Mouse (Mus musculus) megakaryocyte, embryonic 14.5 days (primary cell): ENCODE results near the gene Rin2. TPM values are rescaled to one million over a fixed set of nuclear protein-coding genes. Genes with fewer than 3 reads are reported as not detected.
A peak's percentile ranks its signal among the peaks of the same experiment; 100 is the strongest.

Experiments
- H3K27me3 ChIP-seq: replicated peaks from 2 replicates; pipeline ENCODE3; 2012; ENCODE audit warnings: inconsistent platforms
- H3K36me3 ChIP-seq: replicated peaks from 2 replicates; pipeline ENCODE3; 2012; ENCODE audit warnings: low read length, inconsistent platforms, mixed read lengths
- H3K4me1 ChIP-seq: 2 replicates; pipeline ENCODE4 v1.6.1; 2012; ENCODE audit warnings: inconsistent platforms
- H3K4me3 ChIP-seq: replicated peaks from 2 replicates; pipeline ENCODE3; 2012; ENCODE audit warnings: moderate library complexity, mild to moderate bottlenecking, inconsistent platforms
- H3K9me3 ChIP-seq: 2 replicates; pipeline ENCODE4 v1.6.1; 2012; ENCODE audit warnings: inconsistent platforms
- FLI1 ChIP-seq: IDR thresholded peaks from 2 replicates; pipeline ENCODE4 v1.6.1; 2012; ENCODE audit warnings: low read length, inconsistent platforms, mixed read lengths
- GATA1 ChIP-seq: IDR thresholded peaks from 3 replicates; pipeline ENCODE4 v1.6.1; 2012; ENCODE audit warnings: mixed read lengths, low read length, inconsistent platforms, borderline replicate concordance
- polyA plus RNA-seq: library from polyadenylated mRNA; stranded (reverse); fragments of >175 nt; gene quantifications from 2 replicates; pipeline ENCODE4 v1.2.3, GENCODE M21; 2012; ENCODE audit warnings: low replicate concordance; ENCODE audit not compliant: insufficient read depth

Rin2 gene
- polyA plus RNA-seq, 1 experiment = 1.1 TPM

- Histone ChIP-seq H3K4me3 (no peak overlapping the region), H3K4me1 (peaks cover 48% of the 10 kb centered on the region), H3K27me3 (peaks cover 18% of the 10 kb centered on the region), H3K36me3 (no peaks in the 10 kb centered on the region), H3K9me3 (no peaks in the 10 kb centered on the region)
- TF ChIP-seq GATA1 (no peak), FLI1 (no peak)
These were observed 109.9 kb downstream of the Rin2 start for GRCm38 (mm10) chr2:145784964-145785363.

GRCm38 (mm10) chr2:145785758-145786617 is 111.0 kb downstream of the Rin2 start:
- Histone ChIP-seq H3K36me3 (no peaks in the 10 kb centered on the region), H3K4me3 (peak overlapping the region; percentile 90), H3K9me3 (no peaks in the 10 kb centered on the region), H3K27me3 (peaks cover 14% of the 10 kb centered on the region), H3K4me1 (peaks cover 58% of the 10 kb centered on the region)
- TF ChIP-seq GATA1 (no peak), FLI1 (no peak)

DNA sequence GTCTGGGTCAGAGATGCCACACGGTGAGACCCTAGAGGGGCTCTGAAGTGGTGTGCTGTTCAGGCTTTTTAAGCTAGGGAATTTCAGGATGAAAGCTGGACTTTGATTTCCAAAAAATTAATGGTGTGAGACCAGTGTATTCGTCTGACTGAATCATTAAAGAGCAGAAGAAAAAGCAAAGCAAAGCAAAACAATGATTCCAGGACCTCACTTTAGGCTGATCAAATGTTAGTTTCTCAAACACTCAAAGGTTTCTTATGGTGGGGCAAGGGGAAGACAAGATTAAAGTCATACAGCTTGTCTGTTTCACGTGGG is 111.6 kb downstream of the Rin2 start:
- H3K4me3 ChIP-seq = peak overlapping the region; percentile 90

DNA sequence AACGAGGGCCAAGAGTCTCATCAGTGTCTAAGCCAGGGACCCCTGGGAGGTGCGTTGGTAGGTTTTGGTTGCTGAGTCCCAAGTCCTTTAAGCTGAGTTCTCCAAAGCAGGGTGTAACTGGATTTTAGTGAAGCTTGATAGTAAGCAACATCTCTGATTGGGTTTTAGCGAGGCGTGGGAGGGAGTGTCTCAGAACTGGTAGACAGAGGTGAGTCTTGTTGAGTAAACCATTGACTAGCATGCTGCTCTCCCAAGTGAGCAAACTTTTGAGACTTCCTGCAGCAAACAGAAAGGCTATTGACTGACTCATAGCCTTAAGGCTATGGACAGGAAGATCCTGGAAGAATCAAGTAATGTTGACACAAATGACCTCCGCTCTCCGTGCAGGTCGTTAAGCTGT is 112.5 kb downstream of the Rin2 start:
- Histone ChIP-seq H3K27me3 (peaks cover 11% of the 10 kb centered on the region), H3K4me1 (peaks cover 60% of the 10 kb centered on the region), H3K4me3 (no peak overlapping the region), H3K9me3 (no peaks in the 10 kb centered on the region), H3K36me3 (peaks cover 3% of the 10 kb centered on the region)
- TF ChIP-seq GATA1 = no peak
- no peak for TF ChIP-seq FLI1

More for the DNA sequence above, 111.6 kb downstream of the Rin2 start:
- peaks cover 2% of the 10 kb centered on the region for H3K36me3 ChIP-seq
- TF ChIP-seq GATA1 (no peak), FLI1 (no peak)
- H3K4me1 ChIP-seq = peaks cover 60% of the 10 kb centered on the region
- H3K27me3 ChIP-seq = peaks cover 11% of the 10 kb centered on the region
- H3K9me3 ChIP-seq = no peaks in the 10 kb centered on the region

- TF ChIP-seq FLI1 (no peak), GATA1 (no peak)
These were observed 113.7 kb downstream of the Rin2 start for GRCm38 (mm10) chr2:145788562-145789346.

DNA sequence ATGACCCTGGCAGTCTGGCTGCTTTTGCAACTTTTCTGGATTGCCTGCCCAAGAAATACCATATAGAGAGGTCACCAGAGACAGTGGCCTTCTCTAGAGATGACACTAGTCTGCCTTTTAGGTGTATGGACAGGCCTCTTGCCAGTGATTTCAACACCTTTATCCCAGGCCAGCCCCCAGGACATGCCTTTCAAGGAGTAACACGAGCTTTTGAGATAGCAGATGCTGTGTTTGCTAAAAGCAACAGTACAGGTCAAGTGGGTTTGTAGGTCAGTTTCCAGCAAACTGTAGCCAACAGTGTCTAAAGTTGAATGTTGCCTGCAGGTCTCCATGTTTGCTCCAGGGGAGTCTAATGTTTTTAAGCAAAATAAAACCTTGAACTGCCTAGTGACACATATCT is 118.7 kb downstream of the Rin2 start:
- TF ChIP-seq FLI1 (no peak), GATA1 (no peak)
- no peaks in the 10 kb centered on the region for H3K27me3 ChIP-seq
- peaks cover 41% of the 10 kb centered on the region for H3K4me1 ChIP-seq
- H3K9me3 ChIP-seq = no peaks in the 10 kb centered on the region
- H3K4me3 ChIP-seq = no peak overlapping the region
- H3K36me3 ChIP-seq = peaks cover 3% of the 10 kb centered on the region

More at GRCm38 (mm10) chr2:145788562-145789346, 113.7 kb downstream of the Rin2 start:
- peaks cover 51% of the 10 kb centered on the region for H3K4me1 ChIP-seq
- H3K36me3 ChIP-seq = peaks cover 3% of the 10 kb centered on the region
- no peak overlapping the region for H3K4me3 ChIP-seq
- H3K9me3 ChIP-seq = no peaks in the 10 kb centered on the region
- H3K27me3 ChIP-seq = peaks cover 5% of the 10 kb centered on the region

DNA sequence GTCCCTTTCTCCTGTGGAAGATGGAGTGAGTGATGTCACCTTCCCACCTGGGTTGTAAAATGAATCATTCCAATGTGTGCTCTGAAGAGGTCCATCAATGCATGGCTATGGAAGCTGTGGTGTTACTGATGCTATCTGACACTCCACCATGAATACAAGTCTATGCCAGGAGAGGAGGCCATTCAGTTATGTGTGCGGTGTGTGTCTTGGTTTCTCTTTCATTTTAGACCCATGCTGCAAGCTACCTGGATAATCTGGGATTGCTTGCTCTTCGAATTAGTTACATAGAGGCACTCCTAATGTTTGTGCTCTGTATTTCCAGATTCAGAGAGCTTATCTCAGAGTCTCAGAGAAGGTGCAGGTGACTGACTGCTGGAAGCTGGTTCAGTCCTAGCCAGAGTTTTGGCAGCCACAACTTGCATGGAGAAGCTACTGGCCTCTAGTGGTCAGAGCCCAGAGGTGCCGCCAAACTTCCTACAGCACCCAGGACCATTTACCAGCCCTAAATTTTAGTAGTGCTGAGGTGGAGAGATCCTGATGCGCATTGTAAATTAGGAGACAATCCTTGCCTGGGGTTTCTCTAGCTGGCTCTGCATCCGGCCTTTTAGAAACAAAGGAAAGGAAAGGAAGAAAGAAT is 119.4 kb downstream of the Rin2 start:
- no peak for TF ChIP-seq GATA1
- TF ChIP-seq FLI1 = no peak
- Histone ChIP-seq H3K36me3 (peaks cover 3% of the 10 kb centered on the region), H3K4me1 (peaks cover 41% of the 10 kb centered on the region), H3K9me3 (no peaks in the 10 kb centered on the region), H3K4me3 (peak overlapping the region; percentile 80), H3K27me3 (no peaks in the 10 kb centered on the region)

DNA sequence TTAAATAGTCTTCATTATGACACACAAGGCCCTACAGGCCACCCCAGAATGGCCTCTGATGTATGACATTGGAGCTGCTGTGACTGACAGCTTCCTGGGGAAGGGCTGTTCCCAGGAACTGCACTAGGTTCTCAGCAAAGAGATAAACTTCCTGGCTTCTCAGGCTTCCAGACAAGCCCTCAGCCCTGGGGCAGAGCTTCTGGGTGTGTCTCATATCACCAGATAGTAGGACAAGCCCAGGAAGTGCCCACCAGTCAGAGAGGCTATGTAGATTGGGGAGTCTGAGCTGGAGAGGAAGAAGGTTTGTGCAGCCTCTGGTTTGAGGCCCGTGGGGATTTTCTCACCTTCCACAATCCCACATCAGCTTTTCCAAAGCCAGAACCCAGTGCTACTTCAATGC is 122.8 kb downstream of the Rin2 start:
- Histone ChIP-seq H3K27me3 (no peaks in the 10 kb centered on the region), H3K36me3 (no peaks in the 10 kb centered on the region), H3K4me1 (peaks cover 29% of the 10 kb centered on the region), H3K9me3 (no peaks in the 10 kb centered on the region), H3K4me3 (no peak overlapping the region)
- no peak for TF ChIP-seq GATA1
- TF ChIP-seq FLI1 = no peak

DNA sequence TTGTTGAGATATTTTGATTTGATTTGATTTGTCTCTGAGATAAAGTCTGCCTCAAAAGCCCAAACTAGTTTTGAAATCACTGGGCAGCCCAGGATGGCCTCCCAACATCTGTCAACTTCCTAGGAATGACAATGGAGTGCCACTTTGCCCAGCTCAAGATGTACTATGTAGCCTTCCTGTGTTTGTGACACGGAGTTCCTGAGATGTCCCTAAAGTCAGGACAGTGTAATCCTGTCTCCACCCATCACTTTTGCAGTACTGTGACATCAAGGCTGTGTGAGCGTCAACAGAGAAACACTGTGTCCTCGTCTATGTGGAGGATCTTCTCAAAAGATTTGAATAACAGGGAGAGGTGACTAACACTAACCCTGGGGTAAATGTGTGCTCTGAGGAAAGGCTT is 123.9 kb downstream of the Rin2 start:
- Histone ChIP-seq H3K27me3 (no peaks in the 10 kb centered on the region), H3K36me3 (peaks cover 2% of the 10 kb centered on the region), H3K4me1 (peaks cover 31% of the 10 kb centered on the region), H3K4me3 (no peak overlapping the region), H3K9me3 (no peaks in the 10 kb centered on the region)
- TF ChIP-seq FLI1 (no peak), GATA1 (no peak)

DNA sequence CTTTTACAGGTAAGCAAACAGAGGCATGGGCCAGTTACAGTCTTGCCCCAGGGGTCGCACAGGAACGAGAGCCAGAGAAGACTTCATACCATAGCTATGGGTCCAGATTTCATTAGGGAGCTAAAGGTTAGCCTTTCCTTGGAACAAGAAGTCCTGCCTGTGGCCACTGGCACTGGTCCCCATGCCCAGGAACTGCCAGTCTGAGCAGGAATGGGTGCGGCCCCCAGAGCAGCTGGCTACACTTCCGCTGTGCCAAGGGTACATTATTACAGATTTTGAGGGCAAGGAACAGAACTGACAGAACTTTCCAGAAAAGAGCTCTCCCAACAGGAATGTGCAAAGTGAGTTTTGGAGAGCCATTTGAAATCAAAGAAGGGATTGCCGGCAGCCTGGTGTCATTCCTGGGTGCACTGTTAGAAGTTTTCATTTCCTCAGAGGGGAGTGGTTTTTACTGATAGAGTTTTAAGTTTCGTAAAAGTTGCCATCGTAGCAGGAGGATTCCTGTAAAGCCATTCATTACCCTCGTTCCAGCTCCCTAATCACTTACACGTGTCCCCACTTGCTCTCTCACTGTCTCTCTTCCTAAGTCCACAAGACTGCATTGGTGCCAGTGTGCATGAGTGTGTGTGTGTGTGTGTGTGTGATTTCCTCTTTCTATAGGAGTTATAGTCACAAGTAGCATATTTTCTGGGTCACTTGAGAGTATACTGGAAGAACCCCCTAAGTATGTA is 126.5 kb downstream of the Rin2 start:
- Histone ChIP-seq H3K4me1 (peaks cover 20% of the 10 kb centered on the region), H3K9me3 (0 out of 2 replicates have a peak, but pooled peaks cover 3% of the 10 kb centered on the region), H3K27me3 (no peaks in the 10 kb centered on the region), H3K36me3 (peaks cover 2% of the 10 kb centered on the region), H3K4me3 (no peak overlapping the region)
- no peak for TF ChIP-seq FLI1
- no peak for TF ChIP-seq GATA1
